Mouse (Mus musculus) liver, embryonic 12.5 days (tissue): ENCODE measurements around the gene Csrp3. TPM values are rescaled to one million over a fixed set of nuclear protein-coding genes. Genes with fewer than 3 reads are reported as not detected.

Experiments
- ATAC-seq: fragments of 200-750 bp; cut with Nextera tagmentation; 2 replicates; pipeline ENCODE4 v1.8.0; 2017; ENCODE audit warnings: moderate number of reproducible peaks, mild to moderate bottlenecking, moderate library complexity
- H3K27ac ChIP-seq: fragments of 300-500 bp; sonication (generic); 2 replicates; pipeline ENCODE4 v1.5.1; 2016; ENCODE audit warnings: mild to moderate bottlenecking
- H3K27me3 ChIP-seq: fragments of 300-500 bp; sonication (generic); replicated peaks from 2 replicates; pipeline ENCODE4 v1.6.1; 2016; ENCODE audit warnings: mild to moderate bottlenecking, moderate library complexity
- H3K36me3 ChIP-seq: fragments of 300-500 bp; sonication (generic); 2 replicates; pipeline ENCODE4 v1.6.1; 2016; ENCODE audit warnings: mild to moderate bottlenecking, moderate library complexity
- H3K4me1 ChIP-seq: fragments of 300-500 bp; sonication (generic); 2 replicates; pipeline ENCODE4 v1.6.1; 2016
- H3K4me2 ChIP-seq: fragments of 300-500 bp; sonication (generic); 2 replicates; pipeline ENCODE4 v1.6.1; 2016; ENCODE audit warnings: mild to moderate bottlenecking, moderate library complexity
- H3K4me3 ChIP-seq: fragments of 300-500 bp; sonication (generic); 2 replicates; pipeline ENCODE4 v1.5.1; 2016; ENCODE audit warnings: mild to moderate bottlenecking, moderate library complexity
- H3K9ac ChIP-seq: fragments of 300-500 bp; sonication (generic); 2 replicates; pipeline ENCODE4 v1.6.1; 2016; ENCODE audit warnings: mild to moderate bottlenecking, moderate library complexity
- H3K9me3 ChIP-seq: fragments of 300-500 bp; sonication (generic); replicated peaks from 2 replicates; pipeline ENCODE4 v1.6.1; 2016; ENCODE audit warnings: mild to moderate bottlenecking, moderate library complexity
- WGBS: fragments of 180-500 bp; shearing (Covaris S2); methylation state at CpG from one replicate; pipeline ENCODE4 v1.1.7; 2016; ENCODE audit not compliant: insufficient replicate concordance; 5-methylcytosine and 5-hydroxymethylcytosine counted together
- polyA plus RNA-seq: library from polyadenylated mRNA; unstranded; fragments of >200 nt; fragmentation: Nextera tagmentation; extraction: Ambion mirVana; gene quantifications from 2 replicates; pipeline ENCODE4 v1.2.1, GENCODE M21; 2016

Csrp3 gene
- polyA plus RNA-seq, 1 experiment from 2014 or later, result 0.27 TPM

DNA sequence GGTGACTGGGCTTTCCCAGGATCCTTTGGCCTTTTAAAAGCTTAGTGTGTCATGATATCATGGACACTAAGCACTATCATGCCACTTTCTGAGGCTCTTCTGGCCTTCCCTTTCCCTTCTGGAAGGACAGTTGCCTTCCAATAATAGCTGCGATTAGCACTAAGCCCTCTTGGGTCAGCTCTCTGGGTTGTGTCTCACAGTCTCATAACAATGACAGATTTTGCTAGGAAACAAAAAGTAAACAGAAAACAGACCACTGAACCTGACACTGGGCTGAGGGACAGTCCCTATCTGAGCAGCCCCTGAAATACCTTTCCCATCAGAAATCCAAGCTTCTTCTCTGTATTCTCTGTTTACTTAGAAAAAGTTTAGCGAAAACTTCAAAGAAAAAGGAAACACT is 7.3 kb downstream of the Csrp3 start:
- H3K4me1 ChIP-seq, result peaks cover 5% of the 10 kb centered on the region; the same call in 1 of the 2 replicates
- ATAC-seq, result no peak
- no peaks in the 10 kb centered on the region for H3K27me3 ChIP-seq
- WGBS, result 65% methylated on average over 2 of the region's 2 CpGs
- H3K36me3 ChIP-seq, result no peaks in the 10 kb centered on the region
- H3K9me3 ChIP-seq, result no peaks in the 10 kb centered on the region
- H3K27ac ChIP-seq, result no peak overlapping the region
- no peak overlapping the region for H3K9ac ChIP-seq
- H3K4me3 ChIP-seq, result no peak overlapping the region
- no peak overlapping the region for H3K4me2 ChIP-seq

DNA sequence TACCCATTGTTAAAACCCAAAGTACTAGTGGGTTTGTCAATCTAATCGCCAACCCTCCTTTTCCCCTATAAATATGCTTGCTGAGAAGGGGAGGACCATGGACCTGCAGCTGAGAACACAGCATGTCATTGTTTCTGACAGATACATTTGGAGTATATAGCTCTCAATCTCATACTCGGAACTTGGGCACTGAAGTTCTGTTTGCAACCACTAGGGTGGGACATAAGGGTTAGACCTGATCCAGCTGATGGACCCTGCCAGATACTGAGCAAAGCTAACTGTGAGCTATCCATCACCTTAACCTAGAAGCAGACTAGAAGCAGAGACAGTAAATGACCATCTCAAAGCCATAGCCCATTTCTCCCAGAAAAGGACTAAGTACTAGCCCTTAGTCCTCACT is 9.4 kb downstream of the Csrp3 start:
- Histone ChIP-seq H3K9me3 (no peaks in the 10 kb centered on the region), H3K4me1 (peaks cover 5% of the 10 kb centered on the region; the same call in 1 of the 2 replicates), H3K27me3 (no peaks in the 10 kb centered on the region), H3K4me2 (no peak overlapping the region), H3K9ac (no peak overlapping the region), H3K4me3 (no peak overlapping the region), H3K36me3 (no peaks in the 10 kb centered on the region), H3K27ac (no peak overlapping the region)
- ATAC-seq, result no peak
- 49% methylated on average over 2 of the region's 2 CpGs for WGBS

DNA sequence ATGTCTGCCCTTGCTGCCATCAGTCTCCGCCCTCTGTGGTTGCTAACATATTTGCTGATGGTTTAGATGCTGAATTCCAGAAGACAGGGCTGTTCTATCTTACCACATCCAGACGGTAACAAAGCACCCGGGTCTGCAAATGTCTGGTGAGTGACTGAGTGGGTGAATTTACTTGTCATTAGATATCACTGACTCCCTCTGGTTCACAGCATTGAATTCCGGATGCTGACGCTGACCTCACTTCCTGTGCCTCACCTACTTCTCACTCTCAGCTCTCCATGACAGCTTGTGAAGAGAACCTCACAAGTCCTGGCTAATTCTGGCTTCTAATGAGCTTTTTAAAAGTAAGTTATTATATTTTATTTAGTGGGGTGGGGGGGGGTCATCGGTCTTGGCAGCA is 10.9 kb downstream of the Csrp3 start:
- H3K27ac ChIP-seq, result no peak overlapping the region
- no peak overlapping the region for H3K4me2 ChIP-seq
- no peak for ATAC-seq
- H3K27me3 ChIP-seq, result no peaks in the 10 kb centered on the region
- H3K4me3 ChIP-seq, result no peak overlapping the region
- peaks cover 5% of the 10 kb centered on the region; the same call in 1 of the 2 replicates for H3K4me1 ChIP-seq
- WGBS, result 41% methylated on average over 6 of the region's 6 CpGs
- H3K36me3 ChIP-seq, result no peaks in the 10 kb centered on the region
- H3K9ac ChIP-seq, result no peak overlapping the region
- no peaks in the 10 kb centered on the region for H3K9me3 ChIP-seq

DNA sequence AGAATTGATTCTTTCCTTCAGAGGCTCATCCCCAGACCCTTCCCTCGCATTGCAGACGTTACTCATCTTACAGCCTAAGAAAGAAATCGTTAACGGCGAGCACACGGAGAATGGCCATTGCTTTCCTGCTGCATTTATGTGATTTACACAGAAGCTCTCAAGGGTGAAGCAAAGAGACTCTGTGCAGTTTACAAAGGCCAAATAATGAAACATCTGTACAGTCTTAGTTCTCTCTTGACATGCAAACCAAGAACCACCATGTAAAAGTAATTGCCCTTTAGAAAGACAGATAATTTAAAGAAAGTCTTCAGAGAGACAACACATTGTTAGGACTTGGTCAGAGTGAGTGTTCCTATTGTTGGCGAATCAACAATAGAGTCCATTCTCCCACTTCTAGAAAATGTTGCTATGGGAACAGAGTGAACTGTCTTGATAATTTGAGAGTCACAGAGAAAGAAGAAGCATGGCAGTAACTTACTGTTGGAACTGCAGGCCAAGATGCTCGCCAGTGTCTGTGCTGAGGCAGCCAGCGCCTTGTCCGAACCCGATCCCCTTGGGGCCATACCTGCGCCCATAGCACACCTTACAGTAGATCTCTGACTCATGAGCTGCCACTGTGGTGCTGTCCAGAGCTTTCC is 12.7 kb downstream of the Csrp3 start:
- no peak overlapping the region for H3K4me2 ChIP-seq
- peaks cover 12% of the 10 kb centered on the region; the same call in 1 of the 2 replicates for H3K4me1 ChIP-seq
- no peaks in the 10 kb centered on the region for H3K36me3 ChIP-seq
- ATAC-seq, result no peak
- 76% methylated on average over 12 of the region's 12 CpGs for WGBS
- H3K9ac ChIP-seq, result no peak overlapping the region
- H3K4me3 ChIP-seq, result no peak overlapping the region
- no peak overlapping the region for H3K27ac ChIP-seq
- H3K9me3 ChIP-seq, result no peaks in the 10 kb centered on the region
- H3K27me3 ChIP-seq, result no peaks in the 10 kb centered on the region

DNA sequence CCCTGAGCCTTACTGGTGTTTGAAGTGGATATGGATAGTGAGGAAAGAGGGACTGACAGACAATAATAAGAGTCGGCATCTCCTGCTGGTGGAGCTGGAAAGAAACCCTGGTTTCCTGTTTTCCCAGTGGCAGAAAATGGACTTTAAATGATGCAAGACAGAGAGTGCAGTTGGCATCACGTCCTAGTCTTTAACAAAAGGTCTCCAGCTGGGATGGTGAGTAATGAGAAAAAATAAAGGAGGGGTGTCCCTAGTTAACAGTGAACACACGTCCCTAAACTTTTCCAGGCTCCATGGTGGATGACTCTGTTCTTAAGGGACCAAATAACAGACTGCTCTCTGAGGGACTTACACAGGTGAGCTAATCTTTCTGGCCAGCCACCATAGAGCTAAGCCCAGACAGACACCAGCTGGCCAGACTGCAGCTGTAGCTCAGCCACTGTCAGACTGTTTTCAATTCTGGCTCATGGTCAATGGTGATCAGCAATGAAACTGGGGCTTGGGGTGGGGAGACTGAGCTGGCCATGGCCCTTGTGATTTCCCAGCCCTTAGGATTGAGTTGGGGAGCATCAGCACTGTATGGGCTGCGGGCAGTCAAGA is 13.4 kb downstream of the Csrp3 start:
- WGBS, result 52% methylated on average over 4 of the region's 4 CpGs
- Histone ChIP-seq H3K27ac (no peak overlapping the region), H3K9me3 (no peaks in the 10 kb centered on the region), H3K4me1 (peaks cover 12% of the 10 kb centered on the region; the same call in 1 of the 2 replicates), H3K27me3 (no peaks in the 10 kb centered on the region), H3K36me3 (no peaks in the 10 kb centered on the region), H3K9ac (no peak overlapping the region), H3K4me3 (no peak overlapping the region), H3K4me2 (no peak overlapping the region)
- no peak for ATAC-seq

DNA sequence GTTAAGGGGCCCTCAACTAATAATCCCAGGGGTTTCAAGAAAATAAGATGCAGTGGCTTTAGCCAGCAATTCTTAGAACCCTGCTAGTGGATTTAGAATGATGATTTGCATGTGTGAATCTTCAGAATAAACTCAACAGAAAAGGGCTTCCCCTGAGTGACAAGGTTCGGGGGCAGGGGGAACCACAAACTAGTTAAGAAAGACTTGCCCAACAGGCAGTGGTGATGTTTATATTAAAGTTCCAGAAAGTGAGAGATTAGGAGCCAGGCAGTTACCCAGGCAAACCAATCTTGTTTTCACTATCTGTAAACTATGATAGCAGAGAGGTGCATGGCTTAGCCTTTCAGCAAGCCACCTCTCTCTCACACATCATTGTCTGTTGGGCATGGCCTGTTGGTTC is 15.1 kb downstream of the Csrp3 start:
- peaks cover 4% of the 10 kb centered on the region; the same call in 1 of the 2 replicates for H3K36me3 ChIP-seq
- H3K4me1 ChIP-seq, result peaks cover 20% of the 10 kb centered on the region
- H3K4me2 ChIP-seq, result no peak overlapping the region
- no peak overlapping the region for H3K9ac ChIP-seq
- no peaks in the 10 kb centered on the region for H3K9me3 ChIP-seq
- 53% methylated on average over 1 of the region's 1 CpGs for WGBS
- no peak overlapping the region for H3K27ac ChIP-seq
- no peaks in the 10 kb centered on the region for H3K27me3 ChIP-seq
- no peak overlapping the region for H3K4me3 ChIP-seq
- no peak for ATAC-seq

DNA sequence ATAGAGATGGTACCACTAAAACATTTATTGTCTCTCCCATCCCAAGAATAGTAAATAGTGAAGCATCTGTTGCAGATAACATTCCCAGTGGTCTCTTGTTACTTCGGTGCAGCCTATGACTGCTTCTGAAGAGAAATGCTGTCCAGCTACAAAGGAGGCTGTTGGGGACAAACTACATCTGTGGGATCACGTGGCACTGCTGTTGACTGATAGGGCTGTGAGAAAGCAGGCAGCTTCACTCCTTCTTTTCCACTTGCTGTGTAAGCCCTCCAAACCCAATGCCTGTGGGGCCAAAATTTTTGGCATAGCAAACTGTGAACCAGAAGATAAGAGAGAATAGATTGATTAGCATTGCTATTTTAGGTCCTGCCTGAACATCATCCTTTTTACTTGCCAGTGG is 17.4 kb downstream of the Csrp3 start:
- Histone ChIP-seq H3K27ac (no peak overlapping the region), H3K27me3 (no peaks in the 10 kb centered on the region), H3K4me1 (peaks cover 16% of the 10 kb centered on the region), H3K4me3 (no peak overlapping the region), H3K9ac (no peak overlapping the region), H3K4me2 (no peak overlapping the region), H3K9me3 (no peaks in the 10 kb centered on the region), H3K36me3 (peaks cover 25% of the 10 kb centered on the region)
- 18% methylated on average over 2 of the region's 2 CpGs for WGBS
- ATAC-seq, result no peak

DNA sequence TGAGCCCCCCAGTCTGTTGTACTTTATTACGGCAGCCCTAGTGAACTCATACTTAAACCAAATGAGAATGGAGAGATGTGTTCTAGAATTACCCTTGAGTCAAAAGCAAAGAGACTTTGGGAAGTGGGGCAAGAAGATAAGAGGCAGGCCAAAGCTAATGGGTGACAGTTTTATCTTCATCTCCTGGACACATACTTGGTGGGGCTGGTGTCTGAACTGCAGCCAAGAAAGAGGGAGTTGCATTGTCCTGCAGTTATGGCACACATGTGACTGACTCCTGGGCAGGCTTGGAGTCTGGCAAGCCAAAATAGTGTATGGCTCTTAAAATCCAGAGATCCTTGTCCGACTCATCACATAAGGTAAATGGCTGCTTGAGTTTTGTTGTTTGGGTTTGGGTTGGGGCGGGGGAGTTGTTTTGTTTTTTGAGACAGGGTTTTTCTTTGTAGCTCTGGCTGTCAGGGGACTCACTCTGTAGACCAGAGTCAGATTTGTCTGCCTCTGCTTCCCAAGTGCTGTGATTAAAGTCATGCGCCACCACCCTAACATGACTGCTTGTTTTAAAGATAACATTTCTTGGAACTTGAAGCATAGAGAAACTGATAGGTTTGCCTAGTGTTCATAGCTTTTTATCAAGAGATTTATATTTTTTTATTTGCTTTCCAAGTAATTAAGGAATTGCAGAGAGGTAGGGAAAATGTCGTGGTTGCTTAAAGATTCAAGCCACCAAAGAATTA is 18.5 kb downstream of the Csrp3 start:
- no peak for ATAC-seq
- Histone ChIP-seq H3K27me3 (no peaks in the 10 kb centered on the region), H3K4me2 (no peak overlapping the region), H3K36me3 (peaks cover 36% of the 10 kb centered on the region), H3K4me3 (no peak overlapping the region), H3K9ac (no peak overlapping the region), H3K4me1 (peaks cover 16% of the 10 kb centered on the region), H3K9me3 (no peaks in the 10 kb centered on the region), H3K27ac (no peak overlapping the region)
- 53% methylated on average over 5 of the region's 5 CpGs for WGBS

DNA sequence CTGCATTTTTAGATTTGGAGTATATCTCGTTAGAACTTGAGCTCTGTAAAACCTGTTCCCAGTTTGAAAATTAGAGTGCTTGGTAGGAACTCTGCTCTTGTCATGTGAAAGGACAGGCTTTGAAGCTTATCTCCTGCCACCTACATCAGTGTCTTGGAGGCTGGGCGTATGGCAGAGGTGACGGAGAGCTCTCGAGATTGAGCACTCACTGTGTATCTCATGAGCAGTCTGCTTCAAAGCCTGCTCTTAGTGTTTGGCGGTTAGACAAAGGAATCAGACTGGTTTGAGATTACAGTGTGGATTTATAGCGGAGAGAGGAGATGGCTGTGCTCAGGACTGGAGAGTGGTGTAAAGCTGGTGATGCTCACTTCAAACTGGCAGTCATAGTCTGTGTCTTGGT is 22.7 kb downstream of the Csrp3 start:
- no peak overlapping the region for H3K4me2 ChIP-seq
- no peak overlapping the region for H3K4me3 ChIP-seq
- peaks cover 76% of the 10 kb centered on the region for H3K36me3 ChIP-seq
- H3K4me1 ChIP-seq, result peaks cover 8% of the 10 kb centered on the region
- no peaks in the 10 kb centered on the region for H3K27me3 ChIP-seq
- no peak overlapping the region for H3K9ac ChIP-seq
- H3K27ac ChIP-seq, result no peak overlapping the region
- WGBS, result 76% methylated on average over 6 of the region's 6 CpGs
- no peaks in the 10 kb centered on the region for H3K9me3 ChIP-seq
- ATAC-seq, result no peak

DNA sequence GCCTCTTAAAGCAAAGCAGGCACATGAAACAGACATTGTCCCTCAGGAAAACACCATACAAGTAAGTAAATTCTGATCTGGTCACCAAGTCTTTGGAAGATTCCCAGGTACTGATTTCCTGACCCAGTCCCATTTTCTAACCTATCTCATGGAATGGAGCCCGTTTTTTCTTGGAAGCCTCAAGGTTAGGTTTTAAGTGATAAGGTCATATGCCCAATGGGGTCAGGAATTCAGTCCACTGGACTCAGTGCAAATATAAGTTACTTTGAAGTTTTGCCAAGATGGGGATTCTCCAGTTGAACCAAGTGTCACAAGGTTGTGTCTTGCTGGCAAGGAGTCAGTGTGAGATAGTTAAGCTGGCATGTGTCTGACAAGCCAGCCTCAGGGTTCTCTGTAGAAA is 23.2 kb downstream of the Csrp3 start:
- H3K4me1 ChIP-seq, result peaks cover 8% of the 10 kb centered on the region
- no peak overlapping the region for H3K4me3 ChIP-seq
- no peak overlapping the region for H3K4me2 ChIP-seq
- H3K27me3 ChIP-seq, result no peaks in the 10 kb centered on the region
- ATAC-seq, result no peak
- H3K9me3 ChIP-seq, result no peaks in the 10 kb centered on the region
- 74% methylated on average over 1 of the region's 1 CpGs for WGBS
- no peak overlapping the region for H3K9ac ChIP-seq
- peaks cover 81% of the 10 kb centered on the region for H3K36me3 ChIP-seq
- no peak overlapping the region for H3K27ac ChIP-seq

DNA sequence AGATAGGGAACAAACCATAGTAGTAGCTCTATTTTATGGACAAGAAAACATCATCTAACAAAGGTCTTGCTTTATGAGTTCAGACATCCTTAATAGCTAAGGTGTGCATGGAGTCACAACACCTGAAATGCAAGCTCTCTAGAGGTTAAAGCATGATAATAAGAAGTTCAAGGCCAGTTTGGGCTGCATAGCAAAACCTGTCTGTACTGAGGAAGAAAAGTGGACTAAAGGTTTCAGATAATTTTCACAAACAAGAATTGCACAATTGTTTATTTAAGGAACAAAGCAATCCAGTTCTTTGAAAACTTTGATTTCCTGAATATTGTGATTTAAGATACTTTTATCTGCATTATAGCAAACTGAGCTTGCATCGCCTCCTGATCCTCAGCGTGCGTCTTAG is 24.2 kb downstream of the Csrp3 start:
- H3K36me3 ChIP-seq, result peaks cover 92% of the 10 kb centered on the region
- H3K4me3 ChIP-seq, result no peak overlapping the region
- no peak overlapping the region for H3K4me2 ChIP-seq
- WGBS, result 77% methylated on average over 3 of the region's 3 CpGs
- H3K9me3 ChIP-seq, result no peaks in the 10 kb centered on the region
- no peak overlapping the region for H3K27ac ChIP-seq
- no peak overlapping the region for H3K9ac ChIP-seq
- H3K4me1 ChIP-seq, result no peaks in the 10 kb centered on the region
- H3K27me3 ChIP-seq, result no peaks in the 10 kb centered on the region
- ATAC-seq, result no peak

DNA sequence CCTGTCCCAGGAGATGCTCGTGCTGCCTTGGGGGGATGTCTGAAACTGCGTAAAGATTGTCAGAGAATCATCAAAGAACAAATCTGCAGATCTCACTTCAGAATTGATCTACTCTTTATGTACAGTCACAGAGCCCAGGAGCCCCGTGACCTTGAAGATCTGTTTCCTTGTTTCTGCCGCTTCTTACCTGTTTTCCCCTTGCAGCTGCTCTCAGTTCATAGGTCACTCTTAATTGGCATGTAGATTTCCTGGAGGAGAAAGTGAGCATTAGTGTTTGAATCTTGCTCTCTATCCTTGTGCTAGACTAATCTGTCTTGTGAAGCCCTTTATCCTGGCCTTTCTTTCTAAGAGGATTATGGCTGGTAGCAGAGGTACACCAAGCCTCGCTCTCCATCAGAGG is 26.2 kb downstream of the Csrp3 start:
- Histone ChIP-seq H3K4me2 (no peak overlapping the region), H3K27ac (no peak overlapping the region), H3K36me3 (peaks cover 98% of the 10 kb centered on the region), H3K9me3 (no peaks in the 10 kb centered on the region), H3K4me1 (no peaks in the 10 kb centered on the region), H3K27me3 (no peaks in the 10 kb centered on the region), H3K4me3 (no peak overlapping the region), H3K9ac (no peak overlapping the region)
- 90% methylated on average over 5 of the region's 5 CpGs for WGBS
- ATAC-seq, result no peak
